Mouse (Mus musculus): ENCODE data around the gene Stox2.

Stox2 gene

GRCm38 (mm10) chr8:47289641-47290040, 156.5 kb downstream of the Stox2 start:
- DNase-seq (ENCODE audit: low spot score) = peak; percentile 55

DNA sequence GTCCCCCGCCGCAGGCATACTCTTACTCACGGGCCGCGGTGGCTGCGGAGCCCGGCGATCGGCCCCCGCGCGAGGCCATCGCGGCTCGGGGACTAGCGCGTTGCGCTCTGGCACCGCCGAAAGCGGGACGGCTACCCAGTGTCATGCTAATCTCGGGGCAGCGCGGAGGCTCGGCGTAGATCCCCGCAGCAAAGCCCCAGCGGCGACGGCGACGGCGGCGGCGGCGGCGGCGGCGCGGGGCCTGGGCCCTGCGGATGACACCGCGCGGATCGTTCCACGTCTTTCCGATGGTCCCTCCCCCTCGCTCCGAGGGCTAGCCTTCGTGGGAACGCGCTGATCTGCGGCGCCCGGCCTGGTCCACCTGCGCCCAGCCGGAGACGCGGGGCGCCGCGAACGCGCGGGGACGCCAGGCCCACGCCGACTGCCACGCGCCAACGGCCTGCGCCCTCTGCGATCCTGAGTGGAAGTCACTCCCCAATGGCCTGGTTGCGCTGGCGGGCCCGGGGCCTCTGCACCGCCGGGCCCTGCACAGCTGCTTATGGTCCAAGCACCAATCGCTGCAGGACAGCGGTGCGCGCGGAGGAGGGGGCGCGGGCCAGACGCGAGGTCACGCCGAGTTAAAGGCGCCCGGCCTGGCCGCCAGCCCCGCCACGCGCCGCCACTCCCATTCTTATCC, 157.2 kb downstream of the Stox2 start:
- peak; percentile 83 for DNase-seq (ENCODE audit: low spot score)

- peak; percentile 72 for DNase-seq (ENCODE audit: low spot score)
Observed at GRCm38 (mm10) chr8:47288131-47288865, 157.9 kb downstream of the Stox2 start.

DNA sequence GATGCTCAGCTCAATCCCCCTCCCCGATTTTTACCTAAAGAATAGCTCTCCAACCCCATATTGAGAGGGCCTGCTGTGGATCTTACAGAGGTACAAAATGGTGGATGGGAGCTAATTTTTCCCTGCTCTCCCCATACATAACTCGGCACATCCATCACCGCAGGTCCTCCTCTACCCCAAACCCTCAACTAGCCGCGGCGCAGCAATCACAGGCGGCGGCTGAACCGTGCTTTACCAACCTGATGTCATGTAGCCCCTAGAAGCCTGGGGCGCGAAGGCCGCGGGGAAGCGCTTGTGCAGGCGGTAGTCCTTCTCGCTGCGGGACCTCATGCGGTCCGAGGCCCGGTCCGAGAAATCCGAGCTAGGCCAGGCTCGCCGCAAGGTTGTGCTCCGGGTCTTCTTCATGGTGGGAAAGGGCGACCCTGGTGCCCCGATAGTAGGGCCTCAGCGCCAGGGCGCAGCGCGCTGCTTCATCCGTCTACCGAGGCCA, 158.5 kb downstream of the Stox2 start:
- DNase-seq (ENCODE audit: low spot score) = peak; percentile 67

DNA sequence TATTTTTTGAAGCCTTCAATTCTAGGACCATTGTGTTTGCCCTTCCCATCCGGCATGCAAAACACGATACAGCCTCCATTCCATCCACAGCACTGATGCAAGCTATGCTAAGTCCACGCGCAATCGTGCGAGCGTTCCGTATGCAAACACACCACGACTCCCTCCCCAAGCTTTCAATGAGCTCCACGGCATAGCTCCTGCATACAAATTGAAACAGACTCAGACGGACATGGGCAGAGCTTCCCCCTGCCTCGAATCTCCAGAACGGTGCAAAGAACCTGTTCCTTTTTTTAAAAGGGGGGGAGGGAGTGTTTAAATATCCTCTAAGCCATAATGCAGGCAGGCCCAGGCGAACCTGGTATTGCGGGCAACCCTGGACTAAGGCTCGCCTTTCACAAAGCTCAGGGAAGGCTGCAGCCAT, 159.0 kb downstream of the Stox2 start:
- DNase-seq (ENCODE audit: low spot score) = no peak

GRCm38 (mm10) chr8:47286081-47286700, 160.0 kb downstream of the Stox2 start:
- DNase-seq (ENCODE audit: low spot score) = no peak

DNA sequence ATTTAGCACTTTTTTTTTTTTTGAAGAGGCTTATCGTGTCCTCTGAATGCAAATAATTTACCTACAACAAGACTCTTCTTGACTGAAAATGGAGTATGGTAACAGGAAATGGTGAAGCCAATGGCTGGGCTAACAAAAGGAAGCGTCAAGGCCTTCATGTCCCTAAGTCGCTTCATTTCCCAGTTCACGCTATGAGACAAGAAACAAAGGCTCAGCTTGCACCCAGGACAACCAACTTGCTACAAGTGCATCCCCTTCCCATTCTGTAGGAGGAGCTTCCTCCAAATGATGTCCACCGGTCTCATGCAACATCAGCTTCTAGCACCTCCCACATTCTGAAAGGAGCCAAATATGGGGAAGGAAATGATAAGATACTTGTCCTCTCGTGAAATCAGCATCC, 160.7 kb downstream of the Stox2 start:
- no peak for DNase-seq (ENCODE audit: low spot score)

DNA sequence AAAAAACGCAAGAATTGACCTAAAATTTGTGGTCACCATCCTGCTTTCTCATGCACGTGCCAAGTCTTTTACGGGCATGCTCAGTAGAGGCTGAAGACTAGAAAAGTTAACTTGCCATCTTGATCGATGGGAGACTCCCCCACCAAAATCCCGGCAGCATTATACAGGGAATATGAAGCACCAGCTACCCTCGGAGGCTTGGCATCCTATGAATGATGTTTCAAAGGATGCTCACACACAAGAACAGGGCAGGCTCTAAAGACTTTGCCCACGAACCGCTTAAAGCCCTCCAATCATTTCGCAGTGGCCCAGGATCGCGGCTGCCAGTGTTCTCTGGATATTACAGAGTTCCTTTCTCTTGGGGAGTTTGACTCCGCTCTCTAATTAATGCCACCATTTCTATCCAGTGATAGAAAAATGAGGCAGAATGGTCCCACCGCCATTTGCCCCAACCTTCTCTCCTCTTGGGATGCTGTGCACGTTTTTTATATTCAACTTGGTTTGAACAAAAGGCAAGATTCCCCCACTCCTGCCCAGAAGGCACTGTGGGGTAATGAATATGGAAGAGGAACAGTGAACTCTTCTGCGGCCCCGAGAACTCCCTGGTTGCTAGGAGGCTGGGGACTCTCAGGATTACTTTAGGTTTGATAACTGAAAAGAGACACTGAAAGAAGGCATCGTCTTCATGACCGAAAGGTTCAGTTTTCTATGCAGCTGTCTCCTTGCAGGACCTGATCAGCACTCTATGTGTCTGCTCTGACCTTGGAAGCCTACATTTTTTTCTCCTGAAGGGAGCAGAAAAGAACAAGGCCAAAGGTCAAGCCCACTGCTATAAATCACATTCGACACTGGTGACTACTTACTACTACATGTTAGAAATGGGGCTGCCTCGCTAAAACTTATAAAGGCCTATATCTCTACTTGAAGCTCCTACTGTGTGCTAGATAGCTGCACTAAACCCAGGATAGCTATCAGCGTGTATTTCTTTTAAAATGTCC, 161.5 kb downstream of the Stox2 start:
- DNase-seq (ENCODE audit: low spot score) = no peak

DNA sequence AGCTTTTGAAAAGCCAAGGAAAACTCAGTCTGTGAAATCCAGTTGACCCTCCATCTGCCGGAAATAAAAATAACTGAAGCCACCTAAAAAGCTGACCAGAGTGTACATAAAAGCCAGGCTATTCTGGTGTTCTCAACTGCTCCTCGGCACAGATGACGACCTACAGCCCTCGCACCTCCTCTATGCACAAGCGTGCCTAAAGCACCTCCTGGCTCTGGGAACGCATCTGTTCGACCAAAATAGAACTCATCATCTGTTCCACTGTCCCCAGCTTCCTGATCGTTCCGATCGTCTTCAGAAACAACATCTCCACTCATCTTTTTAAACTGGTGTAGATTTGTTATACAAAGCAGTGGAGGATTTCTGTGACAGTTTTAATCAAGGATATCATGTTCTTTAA, 166.3 kb downstream of the Stox2 start:
- no peak for DNase-seq (ENCODE audit: low spot score)

- no peak for DNase-seq (ENCODE audit: low spot score)
Observed at GRCm38 (mm10) chr8:47278211-47278610, 168.0 kb downstream of the Stox2 start.

- no peak for DNase-seq (ENCODE audit: low spot score)
Observed at GRCm38 (mm10) chr8:47268931-47269330, 177.2 kb downstream of the Stox2 start.

DNA sequence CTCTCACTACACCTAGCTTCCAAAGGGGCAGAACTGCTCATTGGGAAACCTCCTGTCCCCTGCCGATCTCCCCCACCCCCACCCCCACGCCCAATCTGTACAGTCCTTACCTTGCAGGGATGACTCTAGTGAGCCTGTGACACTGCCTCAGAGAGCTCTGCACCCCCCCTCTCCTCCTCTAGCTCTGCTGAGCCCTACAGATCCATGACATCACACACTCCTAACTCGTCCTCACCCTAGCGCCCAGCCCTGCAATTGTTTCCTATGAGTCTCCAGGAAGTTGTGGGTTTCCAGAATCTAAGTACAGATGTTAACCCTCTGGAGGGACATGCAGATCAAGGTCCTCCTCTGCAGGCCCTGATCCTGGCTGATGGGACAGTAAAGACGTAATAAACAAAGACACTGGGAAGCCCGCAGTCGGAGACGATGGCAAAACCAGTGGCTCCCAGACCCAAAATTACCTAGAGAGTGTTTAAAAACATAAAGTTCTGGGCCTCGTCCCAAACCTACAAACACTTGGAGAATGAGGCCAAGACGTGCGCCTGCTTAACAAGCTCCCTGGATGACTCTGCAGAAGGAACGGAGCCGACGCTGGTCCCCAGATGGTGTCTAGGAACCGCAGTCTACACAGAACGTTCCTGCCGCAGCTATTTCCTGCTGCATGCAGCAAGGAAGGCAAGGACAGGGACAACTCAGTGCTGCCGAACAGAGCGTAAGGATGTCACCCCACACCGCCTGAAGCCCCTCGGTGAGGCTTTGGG, 177.9 kb downstream of the Stox2 start:
- no peak for DNase-seq (ENCODE audit: low spot score)

GRCm38 (mm10) chr8:47263070-47263843, 182.9 kb downstream of the Stox2 start:
- DNase-seq (ENCODE audit: low spot score) = no peak

- DNase-seq (ENCODE audit: low spot score) = no peak
Observed at GRCm38 (mm10) chr8:47260751-47261474, 185.2 kb downstream of the Stox2 start.

DNA sequence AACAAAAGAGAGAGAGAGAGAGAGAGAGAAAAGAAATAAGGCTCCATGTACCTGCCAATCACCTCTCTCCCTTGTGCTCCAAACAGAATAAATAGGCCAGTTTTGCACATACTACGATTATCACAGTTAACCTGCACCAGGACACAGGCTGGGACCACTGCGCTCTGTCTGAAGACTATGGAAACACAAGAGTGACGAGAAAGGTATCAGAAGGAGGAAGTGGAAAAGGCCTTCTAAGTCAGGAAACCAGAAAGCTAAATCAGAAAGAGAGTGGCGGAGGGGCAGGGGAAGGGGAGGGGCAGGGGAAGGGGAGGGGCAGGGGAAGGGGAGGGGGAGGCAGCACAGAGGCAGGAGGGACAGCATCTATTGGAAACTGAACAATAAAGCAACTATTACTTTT, 195.3 kb downstream of the Stox2 start:
- DNase-seq (ENCODE audit: low spot score) = no peak

DNA sequence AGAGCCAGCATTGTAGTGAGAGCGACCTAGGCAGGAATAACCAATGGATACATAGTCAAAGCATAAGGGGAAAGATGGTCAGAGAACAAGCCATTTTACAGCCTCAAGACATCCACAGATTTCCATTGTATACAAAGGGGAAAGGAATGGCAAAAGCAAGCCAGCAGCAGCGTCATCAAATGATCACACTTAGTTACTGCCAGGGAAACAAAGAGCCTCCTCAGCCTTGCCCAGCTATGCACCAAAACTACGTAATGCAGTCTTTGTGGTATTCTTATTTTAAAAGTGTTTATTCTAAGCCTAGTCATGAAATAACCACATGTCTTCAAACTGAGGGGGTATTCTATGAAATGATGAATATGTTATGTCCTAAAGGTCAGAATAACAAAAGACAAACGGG, 201.0 kb downstream of the Stox2 start:
- DNase-seq (ENCODE audit: low spot score) = no peak

GRCm38 (mm10) chr8:47244202-47244601, 202.0 kb downstream of the Stox2 start:
- DNase-seq (ENCODE audit: low spot score) = no peak

DNA sequence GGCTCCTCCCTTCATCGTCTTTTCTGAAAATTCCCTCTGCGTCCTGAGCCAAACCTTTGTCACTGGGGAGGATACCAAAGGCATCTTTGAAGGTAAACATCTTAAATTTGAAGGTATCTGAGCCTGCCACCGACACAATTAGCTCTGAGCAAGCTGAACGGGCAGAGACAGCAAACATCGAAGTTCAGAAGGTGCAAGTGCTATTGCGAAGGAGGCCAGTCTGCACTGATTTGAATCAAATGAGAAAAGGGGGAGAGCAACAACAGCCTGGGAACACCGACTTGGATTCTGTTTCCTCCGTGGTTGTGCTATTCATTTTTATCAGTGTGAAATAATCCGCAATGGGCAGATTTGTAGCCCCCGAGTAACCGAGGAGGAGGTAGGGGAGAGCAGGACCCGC, 202.5 kb downstream of the Stox2 start:
- no peak for DNase-seq (ENCODE audit: low spot score)

- DNase-seq (ENCODE audit: low spot score) = peak; percentile 25
Observed at GRCm38 (mm10) chr8:47243016-47243630, 203.0 kb downstream of the Stox2 start.

Data from retina, embryonic 14.5 days (tissue).